ENCODE assay signal across 20 mouse cellular contexts in genomic region chr7:51259160-51259831, GRCm38 (mm10).
A peak's percentile ranks its signal among the peaks of the same experiment; 100 is the strongest.
DNase-seq lines count a peak whose midpoint lies in the region; ATAC-seq lines count a peak whose summit lies in the region.
"Had no signal": no experiment of that assay in that cellular context is flagged by ENCODE, and none has a peak within 500 bp of the region (broad histone marks: within the 10 kb centered on the region; RNA-seq: fewer than 3 reads in every experiment).

No protein-coding gene starts in this region.

- DNase-seq in midbrain, embryonic 10.5 days (ENCODE audit: low spot score) = no peak
- no peak for DNase-seq in hindbrain, embryonic 14.5 days (ENCODE audit: low spot score)
- DNase-seq in lung, adult 18-20 months = no peak
- no peak for DNase-seq in cerebellum, adult 11 months
- DNase-seq: adrenal gland, postnatal 25 days; cerebellum, adult 9-11 months; kidney, adult 8-10 months; kidney, postnatal 10 days; layer of hippocampus, postnatal 36 days; liver, embryonic 13.5 days; lung, embryonic 14.5 days had no signal

- no peak overlapping the region for H3K9ac ChIP-seq in forebrain, embryonic 12.5 days
- no peak overlapping the region for H3K9ac ChIP-seq in forebrain, embryonic 15.5 days (replicated peaks)
- no peak overlapping the region for H3K9ac ChIP-seq in midbrain, embryonic 12.5 days (replicated peaks)
- no peak overlapping the region for H3K9ac ChIP-seq in hindbrain, embryonic 14.5 days
- no peak overlapping the region for H3K9ac ChIP-seq in neural tube, embryonic 13.5 days
- H3K9ac ChIP-seq: embryonic facial prominence, embryonic 13.5 days; intestine, embryonic 15.5 days; limb, embryonic 13.5 days; liver, embryonic 13.5 days; lung, embryonic 14.5 days had no signal

- no peak overlapping the region for H3K4me2 ChIP-seq in forebrain, embryonic 12.5 days
- H3K4me2 ChIP-seq in forebrain, embryonic 15.5 days (replicated peaks) = no peak overlapping the region
- H3K4me2 ChIP-seq in midbrain, embryonic 12.5 days (replicated peaks) = no peak overlapping the region
- no peak overlapping the region for H3K4me2 ChIP-seq in hindbrain, embryonic 14.5 days (replicated peaks)
- no peak overlapping the region for H3K4me2 ChIP-seq in neural tube, embryonic 13.5 days
- H3K4me2 ChIP-seq: embryonic facial prominence, embryonic 13.5 days; intestine, embryonic 15.5 days; limb, embryonic 13.5 days; liver, embryonic 13.5 days; lung, embryonic 14.5 days had no signal

- H3K27me3 ChIP-seq in forebrain, embryonic 12.5 days = no peaks in the 10 kb centered on the region
- H3K27me3 ChIP-seq in forebrain, embryonic 15.5 days = no peaks in the 10 kb centered on the region
- no peaks in the 10 kb centered on the region for H3K27me3 ChIP-seq in midbrain, embryonic 12.5 days
- H3K27me3 ChIP-seq in midbrain, embryonic 10.5 days (ENCODE audit: low read depth, poor library complexity, severe bottlenecking) = no peaks in the 10 kb centered on the region
- H3K27me3 ChIP-seq in hindbrain, embryonic 14.5 days (ENCODE audit: control insufficient read depth, insufficient read depth, low read length) = no peaks in the 10 kb centered on the region
- no peaks in the 10 kb centered on the region; the same call in 1 of the 2 replicates for H3K27me3 ChIP-seq in neural tube, embryonic 13.5 days
- H3K27me3 ChIP-seq: embryonic facial prominence, embryonic 13.5 days; intestine, embryonic 15.5 days; limb, embryonic 13.5 days; liver, embryonic 13.5 days had no signal

- no peak overlapping the region for H3K27ac ChIP-seq in forebrain, embryonic 12.5 days
- H3K27ac ChIP-seq in forebrain, embryonic 15.5 days (replicated peaks) = no peak overlapping the region
- H3K27ac ChIP-seq in midbrain, embryonic 12.5 days (replicated peaks) = no peak overlapping the region
- no peak overlapping the region for H3K27ac ChIP-seq in midbrain, embryonic 10.5 days (replicated peaks)
- H3K27ac ChIP-seq in hindbrain, embryonic 14.5 days = peak overlapping the region; percentile 1; the same call in 1 of the 2 replicates
- no peak overlapping the region for H3K27ac ChIP-seq in neural tube, embryonic 13.5 days (replicated peaks)
- H3K27ac ChIP-seq: embryonic facial prominence, embryonic 13.5 days; heart, embryonic 10.5 days; intestine, embryonic 15.5 days; limb, embryonic 13.5 days; liver, embryonic 13.5 days had no signal

- H3K4me3 ChIP-seq in forebrain, embryonic 12.5 days (replicated peaks) = no peak overlapping the region
- H3K4me3 ChIP-seq in forebrain, embryonic 15.5 days = no peak overlapping the region
- H3K4me3 ChIP-seq in midbrain, embryonic 12.5 days = no peak overlapping the region
- no peak overlapping the region for H3K4me3 ChIP-seq in midbrain, embryonic 10.5 days
- no peak overlapping the region for H3K4me3 ChIP-seq in hindbrain, embryonic 14.5 days (replicated peaks; ENCODE audit: low read length)
- H3K4me3 ChIP-seq in neural tube, embryonic 13.5 days = no peak overlapping the region
- H3K4me3 ChIP-seq: embryonic facial prominence, embryonic 13.5 days; erythroblast, embryonic 14.5 days; heart, embryonic 10.5 days; intestine, embryonic 15.5 days; limb, embryonic 13.5 days; liver, embryonic 13.5 days had no signal

- peaks cover 4% of the 10 kb centered on the region; the same call in 1 of the 2 replicates for H3K4me1 ChIP-seq in forebrain, embryonic 12.5 days
- no peaks in the 10 kb centered on the region for H3K4me1 ChIP-seq in forebrain, embryonic 15.5 days
- no peaks in the 10 kb centered on the region for H3K4me1 ChIP-seq in midbrain, embryonic 12.5 days
- 0 out of 2 replicates have a peak, but pooled peaks cover 2% of the 10 kb centered on the region for H3K4me1 ChIP-seq in midbrain, embryonic 10.5 days
- no peaks in the 10 kb centered on the region for H3K4me1 ChIP-seq in hindbrain, embryonic 14.5 days (replicated peaks; ENCODE audit: control insufficient read depth, insufficient read depth, low read length)
- peaks cover 6% of the 10 kb centered on the region; the same call in 1 of the 2 replicates for H3K4me1 ChIP-seq in neural tube, embryonic 13.5 days (replicated peaks)
- H3K4me1 ChIP-seq: embryonic facial prominence, embryonic 13.5 days; heart, embryonic 10.5 days; intestine, embryonic 15.5 days; limb, embryonic 13.5 days; liver, embryonic 13.5 days had no signal

- H3K9me3 ChIP-seq in forebrain, embryonic 12.5 days = no peaks in the 10 kb centered on the region
- no peaks in the 10 kb centered on the region for H3K9me3 ChIP-seq in forebrain, embryonic 15.5 days
- no peaks in the 10 kb centered on the region for H3K9me3 ChIP-seq in midbrain, embryonic 12.5 days
- H3K9me3 ChIP-seq in midbrain, embryonic 10.5 days (replicated peaks) = no peaks in the 10 kb centered on the region
- no peaks in the 10 kb centered on the region for H3K9me3 ChIP-seq in hindbrain, embryonic 14.5 days (ENCODE audit: control insufficient read depth, low read length)
- H3K9me3 ChIP-seq in neural tube, embryonic 13.5 days = no peaks in the 10 kb centered on the region
- H3K9me3 ChIP-seq: embryonic facial prominence, embryonic 13.5 days; heart, embryonic 10.5 days; intestine, embryonic 15.5 days; limb, embryonic 13.5 days; liver, embryonic 13.5 days had no signal

- ATAC-seq in forebrain, embryonic 12.5 days (ENCODE audit: low FRiP score) = 0 out of 2 replicates have a peak, but pooled peaks have one; percentile 27
- no peak for ATAC-seq in forebrain, embryonic 15.5 days (replicated peaks)
- ATAC-seq in midbrain, embryonic 12.5 days (ENCODE audit: low FRiP score, low read depth) = peak; percentile 55; the same call in 1 of the 2 replicates
- peak; percentile 71 for ATAC-seq in hindbrain, embryonic 14.5 days (ENCODE audit: low FRiP score)
- ATAC-seq in neural tube, embryonic 13.5 days (ENCODE audit: low read depth) = peak; percentile 84
- ATAC-seq: intestine, embryonic 15.5 days had no signal

- 33% methylated on average over 2 of the region's 2 CpGs for WGBS in forebrain, embryonic 12.5 days
- WGBS in forebrain, embryonic 15.5 days = 40% methylated on average over 2 of the region's 2 CpGs
- 57% methylated on average over 2 of the region's 2 CpGs for WGBS in midbrain, embryonic 12.5 days
- WGBS in midbrain, embryonic 10.5 days = 76% methylated on average over 2 of the region's 2 CpGs
- WGBS in hindbrain, embryonic 14.5 days = 39% methylated on average over 2 of the region's 2 CpGs
- WGBS in neural tube, embryonic 13.5 days = 40% methylated on average over 2 of the region's 2 CpGs

- no peaks in the 10 kb centered on the region for H3K36me3 ChIP-seq in forebrain, embryonic 12.5 days (replicated peaks)
- H3K36me3 ChIP-seq in forebrain, embryonic 15.5 days = no peaks in the 10 kb centered on the region
- no peaks in the 10 kb centered on the region for H3K36me3 ChIP-seq in midbrain, embryonic 12.5 days
- H3K36me3 ChIP-seq in midbrain, embryonic 10.5 days = no peaks in the 10 kb centered on the region
- H3K36me3 ChIP-seq in hindbrain, embryonic 14.5 days (replicated peaks; ENCODE audit: control insufficient read depth, insufficient read depth) = no peaks in the 10 kb centered on the region
- no peaks in the 10 kb centered on the region for H3K36me3 ChIP-seq in neural tube, embryonic 13.5 days
- H3K36me3 ChIP-seq: embryonic facial prominence, embryonic 13.5 days; heart, embryonic 10.5 days; intestine, embryonic 15.5 days; limb, embryonic 13.5 days; liver, embryonic 13.5 days had no signal
